Mouse (Mus musculus) lung, postnatal 0 days (tissue): ENCODE data around the gene Ermn. TPM values are rescaled to one million over a fixed set of nuclear protein-coding genes. Genes with fewer than 3 reads are reported as not detected.

Experiments used
- ATAC-seq: fragments of 200-750 bp; cut with Nextera tagmentation; 2 replicates; pipeline ENCODE4 v1.8.0; 2017; ENCODE audit warnings: moderate library complexity
- DNase-seq: peaks from one replicate; pipeline ENCODE4 v3.0.0-alpha.2; 2016; ENCODE audit warnings: low spot score
- H3K27ac ChIP-seq: fragments of 300-500 bp; sonication (generic); 2 replicates; pipeline ENCODE4 v1.5.1; 2014; ENCODE audit warnings: antibody characterized with exemption, mild to moderate bottlenecking, low read length, mixed read lengths
- H3K27me3 ChIP-seq: fragments of 300-500 bp; sonication (generic); replicated peaks from 2 replicates; pipeline ENCODE4 v1.6.1; 2014; ENCODE audit warnings: low read length, mixed read lengths; ENCODE audit not compliant: insufficient read depth
- H3K36me3 ChIP-seq: fragments of 300-500 bp; sonication (generic); 2 replicates; pipeline ENCODE4 v1.6.1; 2014; ENCODE audit warnings: low read length, mixed read lengths; ENCODE audit not compliant: insufficient read depth
- H3K4me1 ChIP-seq: fragments of 300-500 bp; sonication (generic); 2 replicates; pipeline ENCODE4 v1.6.1; 2014; ENCODE audit warnings: antibody characterized with exemption, low read depth, low read length, mixed read lengths; ENCODE audit not compliant: insufficient read depth
- H3K4me2 ChIP-seq: fragments of 300-500 bp; sonication (generic); replicated peaks from 2 replicates; pipeline ENCODE4 v1.6.1; 2014; ENCODE audit warnings: low read depth, mild to moderate bottlenecking, low read length, moderate library complexity, mixed read lengths
- H3K4me3 ChIP-seq: fragments of 300-500 bp; sonication (generic); 2 replicates; pipeline ENCODE4 v1.5.1; 2014; ENCODE audit warnings: low read depth, low read length
- H3K9ac ChIP-seq: fragments of 300-500 bp; sonication (generic); replicated peaks from 2 replicates; pipeline ENCODE4 v1.6.1; 2014; ENCODE audit warnings: low read depth, mild to moderate bottlenecking
- H3K9me3 ChIP-seq: fragments of 300-500 bp; sonication (generic); 2 replicates; pipeline ENCODE4 v1.6.1; 2016; ENCODE audit warnings: low read length, mixed read lengths
- CTCF ChIP-seq: IDR thresholded peaks from 2 replicates; pipeline ENCODE4 v1.5.1; 2016; ENCODE audit warnings: antibody characterized with exemption, mild to moderate bottlenecking
- EP300 ChIP-seq: IDR thresholded peaks from 2 replicates; pipeline ENCODE4 v1.6.1; 2016; ENCODE audit warnings: antibody characterized with exemption, mild to moderate bottlenecking, control low read depth
- WGBS: fragments of 180-500 bp; shearing (Covaris S2); extraction: QIAGEN DNeasy Blood & Tissue Kit; methylation state at CpG from one replicate; pipeline ENCODE4 v1.1.7; 2014; 5-methylcytosine and 5-hydroxymethylcytosine counted together
- polyA plus RNA-seq: library from polyadenylated mRNA; unstranded; fragments of >200 nt; fragmentation: Nextera tagmentation; extraction: Ambion mirVana; gene quantifications from 2 replicates; pipeline ENCODE4 v1.2.1, GENCODE M21; 2015

Ermn gene
- polyA plus RNA-seq, 1 experiment from 2014 or later = 0.04 TPM

- no peak for TF ChIP-seq EP300
- H3K4me2 ChIP-seq = no peak overlapping the region
- 67% methylated on average over 4 of the region's 4 CpGs for WGBS
- H3K4me1 ChIP-seq = no peaks in the 10 kb centered on the region
- H3K36me3 ChIP-seq = no peaks in the 10 kb centered on the region
- H3K27ac ChIP-seq = no peak overlapping the region
- DNase-seq (no peak), ATAC-seq (no peak)
- no peaks in the 10 kb centered on the region for H3K27me3 ChIP-seq
- H3K9me3 ChIP-seq = no peaks in the 10 kb centered on the region
- no peak overlapping the region for H3K9ac ChIP-seq
- H3K4me3 ChIP-seq = no peak overlapping the region
Measured at GRCm38 (mm10) chr2:58035635-58036034, 17.0 kb downstream of the Ermn start.

- Histone ChIP-seq H3K4me1 (no peaks in the 10 kb centered on the region), H3K9ac (no peak overlapping the region), H3K27me3 (no peaks in the 10 kb centered on the region), H3K4me2 (no peak overlapping the region), H3K4me3 (no peak overlapping the region), H3K9me3 (no peaks in the 10 kb centered on the region), H3K36me3 (no peaks in the 10 kb centered on the region), H3K27ac (no peak overlapping the region)
- DNase-seq (no peak), ATAC-seq (no peak)
- 81% methylated on average over 3 of the region's 3 CpGs for WGBS
- TF ChIP-seq CTCF (no peak), EP300 (no peak)
Measured at GRCm38 (mm10) chr2:58031431-58031830, 21.2 kb downstream of the Ermn start.

GRCm38 (mm10) chr2:58029404-58029803, 23.3 kb downstream of the Ermn start:
- 20% methylated on average over 7 of the region's 7 CpGs for WGBS

GRCm38 (mm10) chr2:58026740-58027139, 25.9 kb downstream of the Ermn start:
- Histone ChIP-seq H3K4me3 (no peak overlapping the region), H3K9ac (no peak overlapping the region), H3K27ac (no peak overlapping the region), H3K27me3 (no peaks in the 10 kb centered on the region), H3K9me3 (no peaks in the 10 kb centered on the region), H3K36me3 (no peaks in the 10 kb centered on the region), H3K4me1 (no peaks in the 10 kb centered on the region), H3K4me2 (no peak overlapping the region)
- DNase-seq (peak; percentile 21), ATAC-seq (no peak)
- WGBS = 76% methylated on average over 5 of the region's 5 CpGs
- TF ChIP-seq CTCF (no peak), EP300 (no peak)

More at GRCm38 (mm10) chr2:58029404-58029803, 23.3 kb downstream of the Ermn start:
- no peaks in the 10 kb centered on the region for H3K27me3 ChIP-seq
- H3K4me2 ChIP-seq = no peak overlapping the region
- no peak for ATAC-seq
- DNase-seq = peak; percentile 72
- H3K9ac ChIP-seq = no peak overlapping the region
- no peak overlapping the region for H3K27ac ChIP-seq
- no peaks in the 10 kb centered on the region for H3K4me1 ChIP-seq
- peak; percentile 67 for TF ChIP-seq CTCF
- no peak for TF ChIP-seq EP300
- H3K4me3 ChIP-seq = no peak overlapping the region
- H3K9me3 ChIP-seq = no peaks in the 10 kb centered on the region
- no peaks in the 10 kb centered on the region for H3K36me3 ChIP-seq

DNA sequence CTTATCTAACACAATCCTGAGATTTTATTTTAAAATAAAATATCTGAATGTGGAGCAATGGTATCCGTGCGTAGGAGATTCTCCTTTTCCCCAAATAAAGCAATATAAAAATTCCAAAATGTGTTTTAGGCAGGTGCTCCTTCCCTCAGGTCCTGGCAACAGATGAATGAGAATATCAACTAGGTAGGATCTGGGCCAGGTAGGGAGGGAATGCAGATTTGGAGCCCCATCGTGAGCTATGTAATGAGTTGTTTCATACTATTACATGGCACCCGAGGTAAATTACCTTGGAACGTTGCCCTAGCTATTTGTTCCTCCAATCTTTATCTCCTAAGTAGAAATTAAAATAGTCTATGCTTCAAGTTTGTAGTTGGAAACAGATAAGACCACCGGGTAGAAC, 29.1 kb downstream of the Ermn start:
- Histone ChIP-seq H3K4me2 (no peak overlapping the region), H3K36me3 (no peaks in the 10 kb centered on the region), H3K27me3 (no peaks in the 10 kb centered on the region), H3K4me1 (no peaks in the 10 kb centered on the region), H3K9me3 (no peaks in the 10 kb centered on the region), H3K4me3 (no peak overlapping the region), H3K9ac (no peak overlapping the region), H3K27ac (no peak overlapping the region)
- DNase-seq (no peak), ATAC-seq (no peak)
- 80% methylated on average over 6 of the region's 6 CpGs for WGBS
- TF ChIP-seq CTCF = no peak

DNA sequence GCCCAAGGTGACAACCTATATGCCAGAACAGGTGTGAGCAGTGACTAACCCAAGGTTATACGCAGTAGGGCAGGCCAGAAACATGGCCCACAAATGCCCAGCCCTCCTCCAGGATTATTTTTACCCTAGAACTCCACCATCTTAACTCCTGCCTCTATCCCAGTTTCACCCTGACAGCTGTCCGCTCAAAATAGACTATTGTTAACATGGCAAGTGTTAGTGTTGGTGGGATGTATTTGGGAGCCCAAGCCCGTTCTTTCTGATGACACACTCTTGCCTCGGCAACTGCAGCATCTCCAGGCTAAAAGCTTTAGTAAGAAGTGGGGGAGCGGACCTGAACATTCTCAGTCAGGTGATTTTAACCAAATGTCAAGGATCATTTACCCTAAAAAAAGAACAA, 45.6 kb downstream of the Ermn start:
- 84% methylated on average over 5 of the region's 5 CpGs for WGBS
- ATAC-seq = no peak

GRCm38 (mm10) chr2:58001497-58001896, 51.2 kb downstream of the Ermn start:
- DNase-seq (peak; percentile 42), ATAC-seq (peak; percentile 79)
- Histone ChIP-seq H3K36me3 (no peaks in the 10 kb centered on the region), H3K4me1 (no peaks in the 10 kb centered on the region; the same call in 1 of the 2 replicates), H3K4me2 (no peak overlapping the region), H3K27ac (no peak overlapping the region), H3K27me3 (no peaks in the 10 kb centered on the region), H3K4me3 (no peak overlapping the region), H3K9ac (no peak overlapping the region), H3K9me3 (no peaks in the 10 kb centered on the region)
- TF ChIP-seq EP300 = 0 out of 2 replicates have a peak, but pooled peaks have one; percentile 14
- TF ChIP-seq CTCF = no peak
- WGBS = 38% methylated on average over 3 of the region's 3 CpGs

More for the DNA sequence above, 45.6 kb downstream of the Ermn start:
- H3K9me3 ChIP-seq = no peaks in the 10 kb centered on the region
- DNase-seq = no peak
- no peak overlapping the region for H3K4me3 ChIP-seq
- H3K9ac ChIP-seq = no peak overlapping the region
- H3K27me3 ChIP-seq = no peaks in the 10 kb centered on the region
- no peaks in the 10 kb centered on the region for H3K36me3 ChIP-seq
- H3K4me2 ChIP-seq = no peak overlapping the region
- H3K4me1 ChIP-seq = no peaks in the 10 kb centered on the region
- H3K27ac ChIP-seq = no peak overlapping the region
- TF ChIP-seq EP300 = no peak
- no peak for TF ChIP-seq CTCF
